Mouse (Mus musculus) lung, embryonic 14.5 days (tissue): ENCODE data around the gene Nf2. TPM values are rescaled to one million over a fixed set of nuclear protein-coding genes. Genes with fewer than 3 reads are reported as not detected.

ENCODE experiments used
- ATAC-seq: fragments of 200-750 bp; cut with Nextera tagmentation; 2 replicates; pipeline ENCODE4 v1.8.0; 2017; ENCODE audit warnings: mild to moderate bottlenecking, moderate TSS enrichment, moderate library complexity; ENCODE audit not compliant: insufficient read depth
- DNase-seq: peaks from one replicate; pipeline ENCODE4 v3.0.0-alpha.2; 2015
- H3K27ac ChIP-seq: fragments of 300-500 bp; sonication (generic); 2 replicates; pipeline ENCODE4 v1.5.1; 2014; ENCODE audit warnings: low read depth, mild to moderate bottlenecking, moderate library complexity
- H3K27me3 ChIP-seq: fragments of 300-500 bp; sonication (generic); 2 replicates; pipeline ENCODE4 v1.6.1; 2014; ENCODE audit warnings: low read length, control low read depth; ENCODE audit not compliant: insufficient read depth
- H3K36me3 ChIP-seq: fragments of 300-500 bp; sonication (generic); 2 replicates; pipeline ENCODE4 v1.6.1; 2014; ENCODE audit warnings: control low read depth; ENCODE audit not compliant: insufficient read depth
- H3K4me1 ChIP-seq: fragments of 300-500 bp; sonication (generic); 2 replicates; pipeline ENCODE4 v1.6.1; 2014; ENCODE audit warnings: antibody characterized with exemption, control low read depth; ENCODE audit not compliant: insufficient read depth
- H3K4me2 ChIP-seq: fragments of 300-500 bp; sonication (generic); 2 replicates; pipeline ENCODE4 v1.6.1; 2014; ENCODE audit warnings: mild to moderate bottlenecking
- H3K4me3 ChIP-seq: fragments of 300-500 bp; sonication (generic); 2 replicates; pipeline ENCODE4 v1.5.1; 2014; ENCODE audit warnings: low read depth, low read length
- H3K9ac ChIP-seq: fragments of 300-500 bp; sonication (generic); 2 replicates; pipeline ENCODE4 v1.6.1; 2014
- H3K9me3 ChIP-seq: fragments of 300-500 bp; sonication (generic); 2 replicates; pipeline ENCODE4 v1.6.1; 2016; ENCODE audit warnings: low read depth, low read length, control low read depth
- CTCF ChIP-seq: IDR thresholded peaks from 2 replicates; pipeline ENCODE4 v1.5.1; 2016; ENCODE audit warnings: antibody characterized with exemption, low read depth
- WGBS: fragments of 180-500 bp; shearing (Covaris S2); extraction: QIAGEN DNeasy Blood & Tissue Kit; methylation state at CpG from one replicate; pipeline ENCODE4 v1.1.7; 2014; 5-methylcytosine and 5-hydroxymethylcytosine counted together
- polyA plus RNA-seq: library from polyadenylated mRNA; unstranded; fragments of >200 nt; fragmentation: Nextera tagmentation; extraction: Ambion mirVana; gene quantifications from 2 replicates; pipeline ENCODE4 v1.2.1, GENCODE M21; 2014

Nf2 gene
- polyA plus RNA-seq, 1 experiment from 2014 or later, result 43.3 TPM

DNA sequence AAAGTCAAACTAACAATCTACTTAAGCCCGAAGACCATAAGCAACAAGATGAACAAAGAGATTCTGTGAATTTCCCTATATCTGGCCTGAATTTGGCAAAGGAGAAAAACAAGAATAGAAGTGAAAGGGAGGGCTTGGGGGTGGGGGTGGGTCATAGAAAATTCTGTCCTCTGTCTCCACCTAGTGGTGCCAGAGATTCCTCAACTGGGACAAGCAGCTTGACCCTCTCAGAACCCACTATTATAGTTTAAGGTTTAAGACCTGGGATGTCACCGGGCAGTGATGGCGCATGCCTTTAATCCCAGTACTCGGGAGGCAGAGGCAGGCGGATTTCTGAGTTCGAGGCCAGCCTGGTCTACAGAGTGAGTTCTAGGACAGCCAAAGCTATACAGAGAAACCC lies 12.6 kb downstream of the Nf2 start:
- Histone ChIP-seq H3K4me2 (no peak overlapping the region), H3K9me3 (no peaks in the 10 kb centered on the region), H3K4me3 (no peak overlapping the region), H3K9ac (no peak overlapping the region), H3K4me1 (no peaks in the 10 kb centered on the region), H3K27me3 (no peaks in the 10 kb centered on the region), H3K27ac (no peak overlapping the region), H3K36me3 (no peaks in the 10 kb centered on the region)
- no peak for ATAC-seq
- WGBS, result 56% methylated on average over 6 of the region's 6 CpGs
- peak; percentile 67 for TF ChIP-seq CTCF
- peak; percentile 83 for DNase-seq

DNA sequence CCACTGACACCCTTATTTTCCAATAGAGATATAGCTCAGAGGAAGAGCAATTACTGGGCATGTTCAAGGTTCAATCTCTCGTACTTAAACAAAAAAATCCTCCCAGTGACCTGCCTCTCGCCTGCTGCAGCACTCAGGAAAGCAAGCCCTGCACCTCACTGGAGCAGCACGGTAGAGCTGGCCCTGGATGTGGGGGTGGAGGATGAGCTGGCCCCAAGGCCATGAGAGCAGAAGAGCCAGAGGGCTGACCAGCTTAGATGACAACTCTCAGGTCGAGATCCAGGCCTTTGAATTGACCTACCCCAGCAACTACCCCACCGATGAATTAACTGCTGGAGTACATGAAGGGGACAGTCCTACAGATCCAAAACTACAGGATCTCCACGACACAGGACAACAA lies 13.9 kb downstream of the Nf2 start:
- Histone ChIP-seq H3K4me2 (no peak overlapping the region), H3K27ac (no peak overlapping the region), H3K36me3 (no peaks in the 10 kb centered on the region), H3K27me3 (no peaks in the 10 kb centered on the region), H3K9ac (no peak overlapping the region), H3K4me1 (no peaks in the 10 kb centered on the region), H3K9me3 (no peaks in the 10 kb centered on the region), H3K4me3 (no peak overlapping the region)
- ATAC-seq (no peak), DNase-seq (no peak)
- WGBS, result 70% methylated on average over 6 of the region's 6 CpGs
- no peak for TF ChIP-seq CTCF

DNA sequence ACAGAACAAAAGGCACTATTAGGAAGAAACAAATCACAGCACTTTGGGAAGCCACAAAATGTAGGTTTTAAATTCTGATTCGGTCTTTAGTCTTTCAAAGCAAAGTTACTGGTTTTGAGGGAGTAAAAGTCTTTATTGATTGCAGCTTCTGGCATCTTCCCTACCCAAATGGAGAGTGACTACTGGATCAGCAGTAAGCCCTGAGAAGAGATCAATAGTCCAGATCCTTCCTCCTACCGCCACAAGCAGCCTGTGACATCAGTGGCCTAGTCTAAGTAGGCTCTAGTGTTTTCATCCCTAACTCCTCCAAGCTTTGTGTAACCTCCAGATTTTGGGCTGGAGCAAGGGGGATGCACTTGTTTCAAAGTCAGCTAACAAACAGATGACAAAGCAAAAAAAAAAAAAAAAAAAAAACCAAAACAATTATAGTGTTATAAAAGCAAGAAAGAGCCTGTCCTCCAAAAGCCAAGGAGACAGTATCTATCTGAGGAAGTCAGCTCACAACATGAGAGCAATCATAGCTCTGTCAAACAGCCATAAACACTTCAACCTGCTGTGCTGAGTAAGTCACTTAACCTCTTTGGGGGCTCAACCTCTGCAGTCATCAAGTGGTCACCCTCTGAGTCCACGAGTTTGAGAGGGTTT lies 15.9 kb downstream of the Nf2 start:
- H3K27ac ChIP-seq, result no peak overlapping the region
- H3K4me2 ChIP-seq, result no peak overlapping the region
- no peak overlapping the region for H3K4me3 ChIP-seq
- no peaks in the 10 kb centered on the region for H3K4me1 ChIP-seq
- H3K36me3 ChIP-seq, result no peaks in the 10 kb centered on the region
- 64% methylated on average over 3 of the region's 3 CpGs for WGBS
- H3K27me3 ChIP-seq, result no peaks in the 10 kb centered on the region
- DNase-seq (no peak), ATAC-seq (no peak)
- H3K9me3 ChIP-seq, result no peaks in the 10 kb centered on the region
- no peak for TF ChIP-seq CTCF
- no peak overlapping the region for H3K9ac ChIP-seq

DNA sequence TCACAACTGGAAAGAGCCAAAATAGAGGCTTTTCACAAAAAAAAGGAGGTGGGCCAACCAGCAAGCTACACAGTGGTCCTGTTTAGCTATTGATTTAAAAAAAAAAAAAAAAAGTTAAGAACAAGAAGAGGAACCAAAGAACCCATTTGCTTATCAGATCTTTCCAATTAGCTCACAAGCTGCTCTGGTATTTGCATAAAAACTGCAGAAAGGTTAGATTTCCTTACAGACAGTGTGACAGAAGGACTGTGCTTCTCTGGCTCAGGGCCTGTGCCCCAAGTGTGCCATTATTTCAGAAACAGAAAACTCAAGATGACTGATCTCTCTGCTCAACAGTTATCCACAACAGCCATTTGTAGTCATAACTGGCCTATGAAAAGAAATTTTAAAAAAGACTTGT lies 18.3 kb downstream of the Nf2 start:
- Histone ChIP-seq H3K27me3 (no peaks in the 10 kb centered on the region), H3K27ac (no peak overlapping the region), H3K4me3 (no peak overlapping the region), H3K9me3 (no peaks in the 10 kb centered on the region), H3K4me1 (no peaks in the 10 kb centered on the region), H3K9ac (no peak overlapping the region), H3K36me3 (no peaks in the 10 kb centered on the region), H3K4me2 (no peak overlapping the region)
- no peak for ATAC-seq
- no peak for DNase-seq
- no peak for TF ChIP-seq CTCF

DNA sequence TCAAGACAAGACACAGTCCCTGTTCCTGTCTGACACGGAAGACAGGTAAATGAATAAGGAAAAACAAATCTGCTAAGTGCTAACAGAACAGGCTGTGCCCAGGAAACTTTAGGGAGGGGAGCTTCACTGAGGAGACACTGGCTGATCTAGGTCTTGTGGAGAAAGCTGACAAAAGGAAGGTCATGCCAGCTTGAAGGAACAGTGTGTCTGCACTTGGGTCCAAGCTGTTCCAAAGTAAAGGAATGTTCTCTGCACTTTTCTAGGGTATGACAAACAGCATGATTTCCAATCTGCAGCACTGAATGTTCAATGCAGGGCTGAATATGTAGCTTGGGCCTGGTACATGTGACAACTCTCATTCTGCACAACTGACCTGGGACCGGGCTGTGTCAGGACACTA lies 21.4 kb downstream of the Nf2 start:
- Histone ChIP-seq H3K36me3 (no peaks in the 10 kb centered on the region), H3K4me1 (no peaks in the 10 kb centered on the region), H3K27ac (no peak overlapping the region), H3K27me3 (no peaks in the 10 kb centered on the region), H3K9ac (no peak overlapping the region), H3K9me3 (no peaks in the 10 kb centered on the region), H3K4me3 (no peak overlapping the region), H3K4me2 (no peak overlapping the region)
- ATAC-seq (no peak), DNase-seq (no peak)
- no peak for TF ChIP-seq CTCF
- WGBS, result 50% methylated on average over 2 of the region's 2 CpGs

DNA sequence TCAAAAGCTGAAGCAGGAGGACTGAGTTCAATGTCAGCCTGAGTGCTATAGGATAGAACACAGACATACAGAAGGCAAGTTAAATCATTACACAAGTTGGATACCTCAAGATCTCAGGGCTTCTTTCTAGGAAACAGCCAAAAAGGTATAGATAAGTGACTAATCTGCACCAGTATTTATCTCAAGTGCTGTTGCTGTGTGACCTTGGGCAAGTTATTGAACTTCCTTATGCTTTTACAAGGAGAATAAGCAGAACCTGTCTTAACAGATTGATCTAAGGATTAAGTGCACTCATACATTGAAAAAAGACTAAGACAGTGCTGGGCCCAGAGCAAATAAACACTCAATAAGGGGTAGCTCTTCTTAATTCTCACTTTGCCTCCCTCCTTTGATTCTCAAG lies 22.0 kb downstream of the Nf2 start:
- Histone ChIP-seq H3K27me3 (no peaks in the 10 kb centered on the region), H3K36me3 (no peaks in the 10 kb centered on the region), H3K27ac (no peak overlapping the region), H3K4me3 (no peak overlapping the region), H3K4me1 (no peaks in the 10 kb centered on the region), H3K4me2 (no peak overlapping the region), H3K9me3 (no peaks in the 10 kb centered on the region), H3K9ac (no peak overlapping the region)
- no peak for ATAC-seq
- no peak for TF ChIP-seq CTCF
- no peak for DNase-seq

DNA sequence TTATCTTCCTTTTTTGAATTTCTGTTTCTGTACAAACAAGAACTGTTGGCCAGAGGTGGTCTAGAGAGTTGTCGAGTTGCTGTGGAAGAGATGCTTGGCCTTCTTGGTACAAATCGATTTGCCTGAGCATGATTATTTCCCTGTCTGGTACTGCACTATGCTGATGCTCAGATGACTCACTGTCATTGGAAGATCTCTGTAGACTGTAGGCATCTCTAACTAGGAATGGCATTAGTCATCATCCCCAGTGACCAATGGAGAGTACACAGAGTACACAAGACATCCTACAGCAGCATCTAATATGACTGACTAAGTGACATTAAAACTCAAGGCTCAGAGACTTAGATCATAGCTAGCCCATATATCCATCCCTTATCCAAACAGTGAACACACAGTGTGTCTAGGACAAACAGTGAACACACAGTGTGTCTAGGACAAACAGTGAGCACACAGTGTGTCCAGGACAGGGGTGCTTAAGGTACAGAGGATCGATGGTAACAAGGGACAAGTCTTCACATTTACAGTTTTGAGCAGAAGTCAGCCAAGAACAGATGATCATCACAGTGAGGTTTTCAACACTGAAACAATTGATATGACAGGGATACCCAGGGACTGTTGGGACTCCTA lies 23.1 kb downstream of the Nf2 start:
- no peak for ATAC-seq
- no peaks in the 10 kb centered on the region for H3K9me3 ChIP-seq
- H3K4me3 ChIP-seq, result no peak overlapping the region
- no peaks in the 10 kb centered on the region for H3K36me3 ChIP-seq
- no peaks in the 10 kb centered on the region for H3K27me3 ChIP-seq
- no peak for DNase-seq
- TF ChIP-seq CTCF, result no peak
- 94% methylated on average over 3 of the region's 3 CpGs for WGBS
- H3K4me2 ChIP-seq, result no peak overlapping the region
- no peaks in the 10 kb centered on the region for H3K4me1 ChIP-seq
- H3K27ac ChIP-seq, result no peak overlapping the region
- H3K9ac ChIP-seq, result no peak overlapping the region
